In genomic region chr9:37551751-37552531, GRCm38 (mm10) we compare ENCODE assay signal across 8 mouse cellular contexts. TPM values are rescaled to one million over a fixed set of nuclear protein-coding genes. Genes with fewer than 3 reads are reported as not detected.
DNase-seq lines count a peak whose midpoint lies in the region; ATAC-seq and TF ChIP-seq lines count a peak whose summit lies in the region.

No protein-coding gene starts in this region.

- peak overlapping the region; percentile 36; the same call in 1 of the 2 replicates for H3K9ac ChIP-seq in limb, embryonic 14.5 days (ENCODE audit: low read depth, low read length, severe bottlenecking)

- no peak for TF ChIP-seq CTCF in cerebellum, adult 2 months (IDR thresholded peaks at IDR 0.05; ENCODE audit: borderline replicate concordance, insufficient read depth, low read depth, low read length)
- no peak for TF ChIP-seq CTCF in testis, adult 2 months (IDR thresholded peaks at IDR 0.05; ENCODE audit: control insufficient read depth, insufficient read depth, insufficient replicate concordance, low read depth, low read length)
- no peak for TF ChIP-seq CTCF in small intestine, adult 2 months (IDR thresholded peaks at IDR 0.05; ENCODE audit: extremely low read depth, insufficient read length, insufficient replicate concordance, low read depth, low read length)

- no peak for DNase-seq in cerebellum, adult 2 months
- no peak for DNase-seq in cerebellum, adult 18-20 months
- DNase-seq in testis, postnatal 14 days (ENCODE audit: low spot score), result no peak
- DNase-seq in limb, embryonic 14.5 days (ENCODE audit: low spot score), result no peak
- no peak for DNase-seq in left cerebral cortex, adult 11 months (ENCODE audit: low spot score)
- no peak for DNase-seq in ovary, postnatal 10 days (ENCODE audit: low spot score)

- H3K9me3 ChIP-seq in limb, embryonic 14.5 days (ENCODE audit: control insufficient read depth, low read length), result no peaks in the 10 kb centered on the region

- H3K4me3 ChIP-seq in cerebellum, adult 2 months (replicated peaks; ENCODE audit: insufficient read depth, low read depth, low read length), result peak overlapping the region; percentile 15
- H3K4me3 ChIP-seq in testis, adult 2 months (ENCODE audit: control insufficient read depth, low read depth, low read length), result peak overlapping the region; percentile 35
- peak overlapping the region; percentile 40 for H3K4me3 ChIP-seq in limb, embryonic 14.5 days (replicated peaks; ENCODE audit: low read length)
- H3K4me3 ChIP-seq in small intestine, adult 2 months (ENCODE audit: low read depth, low read length), result peak overlapping the region; percentile 48

- H3K36me3 ChIP-seq in testis, adult 2 months (ENCODE audit: control insufficient read depth, insufficient read depth, low read length), result no peaks in the 10 kb centered on the region
- H3K36me3 ChIP-seq in limb, embryonic 14.5 days (ENCODE audit: control insufficient read depth, insufficient read depth, low read length), result no peaks in the 10 kb centered on the region
- H3K36me3 ChIP-seq in small intestine, adult 2 months (ENCODE audit: control insufficient read depth, insufficient read depth, low read length), result no peaks in the 10 kb centered on the region

- no peaks in the 10 kb centered on the region for H3K4me1 ChIP-seq in cerebellum, adult 2 months (ENCODE audit: control insufficient read depth, insufficient read depth, low read length)
- H3K4me1 ChIP-seq in testis, adult 2 months (ENCODE audit: control insufficient read depth, insufficient read depth, low read length), result peaks cover 4% of the 10 kb centered on the region; the same call in 1 of the 2 replicates
- H3K4me1 ChIP-seq in limb, embryonic 14.5 days (ENCODE audit: control insufficient read depth, insufficient read depth, low read length), result peaks cover 7% of the 10 kb centered on the region
- H3K4me1 ChIP-seq in small intestine, adult 2 months (ENCODE audit: control insufficient read depth, insufficient read depth, insufficient read length, low read length), result peaks cover 5% of the 10 kb centered on the region

- H3K4me2 ChIP-seq in limb, embryonic 14.5 days (replicated peaks; ENCODE audit: low read depth, low read length, severe bottlenecking), result peak overlapping the region; percentile 77

- 5% methylated on average over 23 of the region's 23 CpGs for whole genome bisulfite sequencing in cerebellum, adult 2 months
- WGBS in limb, embryonic 14.5 days, result 2% methylated on average over 23 of the region's 23 CpGs
- 4% methylated on average over 23 of the region's 23 CpGs for WGBS in small intestine, adult 2 months

- no peak for TF ChIP-seq POLR2A in cerebellum, adult 2 months (IDR thresholded peaks at IDR 0.05; ENCODE audit: borderline replicate concordance, insufficient read depth, low read length)
- no peak for TF ChIP-seq POLR2A in testis, adult 2 months (IDR thresholded peaks at IDR 0.05; ENCODE audit: control insufficient read depth, low read depth, low read length)
- TF ChIP-seq POLR2A in limb, embryonic 14.5 days (IDR thresholded peaks at IDR 0.05; ENCODE audit: borderline replicate concordance, extremely low read depth, insufficient read depth, insufficient read length), result no peak
- no peak for TF ChIP-seq POLR2A in small intestine, adult 2 months (IDR thresholded peaks at IDR 0.05; ENCODE audit: low read depth, low read length)

- H3K27ac ChIP-seq in cerebellum, adult 2 months (ENCODE audit: insufficient read depth, low read length), result no peak overlapping the region
- no peak overlapping the region for H3K27ac ChIP-seq in testis, adult 2 months (ENCODE audit: control insufficient read depth, insufficient read depth, low read depth, low read length)
- H3K27ac ChIP-seq in limb, embryonic 14.5 days (replicated peaks; ENCODE audit: low read depth, low read length), result no peak overlapping the region
- no peak overlapping the region for H3K27ac ChIP-seq in small intestine, adult 2 months (ENCODE audit: insufficient read depth, low read depth, low read length)

- ATAC-seq in limb, embryonic 14.5 days (ENCODE audit: low FRiP score, low read depth), result no peak

- H3K27me3 ChIP-seq in cerebellum, adult 2 months (ENCODE audit: control insufficient read depth, insufficient read depth, low read length), result no peaks in the 10 kb centered on the region; the same call in 1 of the 2 replicates
- no peaks in the 10 kb centered on the region for H3K27me3 ChIP-seq in testis, adult 2 months (ENCODE audit: control insufficient read depth, insufficient read depth, low read length)
- peaks cover 41% of the 10 kb centered on the region for H3K27me3 ChIP-seq in limb, embryonic 14.5 days (ENCODE audit: control insufficient read depth, insufficient read depth, low read length)
- H3K27me3 ChIP-seq in small intestine, adult 2 months (ENCODE audit: control insufficient read depth, insufficient read depth, low read length), result peaks cover 9% of the 10 kb centered on the region

RNA-seq across cellular contexts. Expression of gene Nrgn, which starts 0.8 kb away (rescaled TPM):
- 46.6 and 66.0 TPM in 2 replicates for polyA plus RNA-seq in cerebellum, adult 2 months (2012; rRNA removed)
- 25.1 and 29.4 TPM in 2 replicates for polyA plus RNA-seq in testis, adult 2 months (2012; rRNA removed)
- polyA plus RNA-seq in limb, embryonic 14.5 days (2012; rRNA removed), result 17.7 and 26.1 TPM in 2 replicates
- polyA plus RNA-seq in limb, embryonic 14.5 days (2014; fragmentation: Nextera tagmentation; extraction: Ambion mirVana), result 12.3 and 17.2 TPM in 2 replicates
- polyA plus RNA-seq in small intestine, adult 2 months (2012; rRNA removed), result 3.1 and 7.8 TPM in 2 replicates

RNA-seq across cellular contexts. Expression of gene Siae, which starts 3.6 kb away (rescaled TPM):
- polyA plus RNA-seq in cerebellum, adult 2 months (2012; rRNA removed), result 15.8 and 15.9 TPM in 2 replicates
- 9.6 and 11.9 TPM in 2 replicates for polyA plus RNA-seq in testis, adult 2 months (2012; rRNA removed)
- 7.8 and 8.1 TPM in 2 replicates for polyA plus RNA-seq in limb, embryonic 14.5 days (2012; rRNA removed)
- 9.4 and 12.0 TPM in 2 replicates for polyA plus RNA-seq in limb, embryonic 14.5 days (2014; fragmentation: Nextera tagmentation; extraction: Ambion mirVana)
- polyA plus RNA-seq in small intestine, adult 2 months (2012; rRNA removed), result 2.7 and 8.0 TPM in 2 replicates

RNA-seq across cellular contexts. Expression of gene Vsig2, which starts 12.9 kb away (rescaled TPM):
- 3.4 and 4.8 TPM in 2 replicates for polyA plus RNA-seq in cerebellum, adult 2 months (2012; rRNA removed)
- 0.60 and 0.89 TPM in 2 replicates for polyA plus RNA-seq in testis, adult 2 months (2012; rRNA removed)
- polyA plus RNA-seq in limb, embryonic 14.5 days (2012; rRNA removed), result 4.8 and 5.2 TPM in 2 replicates
- polyA plus RNA-seq in limb, embryonic 14.5 days (2014; fragmentation: Nextera tagmentation; extraction: Ambion mirVana), result 0.59 and 1.4 TPM in 2 replicates
- polyA plus RNA-seq in small intestine, adult 2 months (2012; rRNA removed), result 2.7 and 56.1 TPM in 2 replicates

RNA-seq across cellular contexts. Expression of gene Esam, which starts 24.1 kb away (rescaled TPM):
- polyA plus RNA-seq in cerebellum, adult 2 months (2012; rRNA removed), result 28.2 and 28.8 TPM in 2 replicates
- 3.0 and 3.1 TPM in 2 replicates for polyA plus RNA-seq in testis, adult 2 months (2012; rRNA removed)
- 34.7 and 35.4 TPM in 2 replicates for polyA plus RNA-seq in limb, embryonic 14.5 days (2012; rRNA removed)
- 44.1 and 48.3 TPM in 2 replicates for polyA plus RNA-seq in limb, embryonic 14.5 days (2014; fragmentation: Nextera tagmentation; extraction: Ambion mirVana)
- polyA plus RNA-seq in small intestine, adult 2 months (2012; rRNA removed), result 10.1 and 13.6 TPM in 2 replicates
